Mouse (Mus musculus): ENCODE data around the gene Cntn1.

- TF ChIP-seq CTCF (IDR thresholded peaks at IDR 0.05; ENCODE audit: control insufficient read depth, insufficient read depth, insufficient read length) (no peak), FOSL1 (IDR thresholded peaks at IDR 0.05; ENCODE audit: insufficient read depth, low read length, poor library complexity, severe bottlenecking) (no peak), USF1 (IDR thresholded peaks at IDR 0.05; ENCODE audit: low read depth) (no peak)
Observed at GRCm38 (mm10) chr15:92347426-92347825, 296.5 kb downstream of the Cntn1 start.
